Mouse (Mus musculus): Measurements from ENCODE around the gene Cstf1. TPM values are rescaled to one million over a fixed set of nuclear protein-coding genes. Genes with fewer than 3 reads are reported as not detected.

The Cstf1 gene
- polyA plus RNA-seq, 1 experiment: 52.1 TPM

DNA sequence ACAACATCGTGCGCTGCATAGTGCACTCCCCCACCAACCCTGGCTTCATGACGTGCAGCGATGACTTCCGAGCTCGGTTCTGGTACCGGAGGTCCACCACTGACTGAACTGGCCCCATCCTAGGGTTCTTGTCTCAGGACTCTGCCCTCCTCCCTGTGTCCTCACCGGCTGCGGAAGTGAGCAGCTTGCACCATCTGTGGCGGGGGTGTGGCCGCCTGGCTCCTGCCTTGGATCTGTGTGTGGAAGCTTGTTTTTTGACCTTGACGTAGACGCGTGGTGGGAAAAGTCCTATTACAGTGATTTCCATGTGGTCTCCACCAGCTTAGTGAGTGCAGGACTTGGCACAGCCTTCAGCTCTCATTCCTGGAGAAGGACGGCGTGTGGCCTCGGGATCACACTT lies 10.0 kb downstream of the Cstf1 start:
- Histone ChIP-seq H3K36me3 (ENCODE audit: control insufficient read depth, insufficient read depth, low read length, poor library complexity, severe bottlenecking) (peaks cover 51% of the 10 kb centered on the region), H3K4me1 (ENCODE audit: control insufficient read depth, insufficient read depth, low read length) (peaks cover 4% of the 10 kb centered on the region), H3K27me3 (ENCODE audit: control insufficient read depth, insufficient read depth, low read length, poor library complexity, severe bottlenecking) (no peaks in the 10 kb centered on the region), H3K9me3 (replicated peaks; ENCODE audit: control insufficient read depth, insufficient read depth, low read length, poor library complexity, severe bottlenecking) (no peaks in the 10 kb centered on the region), H3K27ac (ENCODE audit: insufficient read depth, low read length) (no peak overlapping the region), H3K9ac (ENCODE audit: low read depth, poor library complexity, severe bottlenecking) (no peak overlapping the region), H3K4me3 (ENCODE audit: low read depth, low read length) (no peak overlapping the region)
- TF ChIP-seq EP300 (IDR thresholded peaks at IDR 0.05; ENCODE audit: insufficient read depth, low read depth, low read length) (0 out of 2 replicates have a peak, but pooled peaks have one; percentile 33), CTCF (IDR thresholded peaks at IDR 0.05; ENCODE audit: low read depth, low read length) (no peak)

DNA sequence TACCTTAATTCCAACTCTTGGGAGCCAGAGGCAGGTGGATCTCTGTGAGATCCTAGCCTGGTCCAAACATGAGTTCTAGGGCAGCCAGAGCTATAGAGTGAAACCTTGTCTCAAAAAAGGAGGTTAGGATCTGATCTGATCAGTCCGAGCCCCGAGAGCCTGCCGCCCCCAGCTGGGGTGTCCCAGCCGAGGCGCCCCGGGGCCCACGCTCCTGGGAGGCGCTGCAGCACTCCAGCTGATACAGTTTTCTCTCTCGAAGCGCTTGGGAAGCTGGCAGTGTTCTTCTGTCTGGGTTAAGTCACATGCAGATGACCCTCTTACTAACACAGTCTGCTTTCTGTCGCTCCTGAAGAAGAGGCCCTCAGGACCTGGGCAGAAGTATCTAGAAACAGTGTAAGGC lies 10.9 kb downstream of the Cstf1 start:
- Histone ChIP-seq H3K4me1 (ENCODE audit: control insufficient read depth, insufficient read depth, low read length) (peaks cover 4% of the 10 kb centered on the region), H3K27ac (ENCODE audit: insufficient read depth, low read length) (no peak overlapping the region), H3K9ac (ENCODE audit: low read depth, poor library complexity, severe bottlenecking) (no peak overlapping the region), H3K27me3 (ENCODE audit: control insufficient read depth, insufficient read depth, low read length, poor library complexity, severe bottlenecking) (no peaks in the 10 kb centered on the region), H3K4me3 (ENCODE audit: low read depth, low read length) (no peak overlapping the region), H3K36me3 (ENCODE audit: control insufficient read depth, insufficient read depth, low read length, poor library complexity, severe bottlenecking) (peaks cover 42% of the 10 kb centered on the region), H3K9me3 (replicated peaks; ENCODE audit: control insufficient read depth, insufficient read depth, low read length, poor library complexity, severe bottlenecking) (no peaks in the 10 kb centered on the region)
- TF ChIP-seq POLR2A (IDR thresholded peaks at IDR 0.05; ENCODE audit: insufficient read depth, low read length): no peak
- TF ChIP-seq EP300 (IDR thresholded peaks at IDR 0.05; ENCODE audit: insufficient read depth, low read depth, low read length): no peak
- no peak for TF ChIP-seq CTCF (IDR thresholded peaks at IDR 0.05; ENCODE audit: low read depth, low read length)

DNA sequence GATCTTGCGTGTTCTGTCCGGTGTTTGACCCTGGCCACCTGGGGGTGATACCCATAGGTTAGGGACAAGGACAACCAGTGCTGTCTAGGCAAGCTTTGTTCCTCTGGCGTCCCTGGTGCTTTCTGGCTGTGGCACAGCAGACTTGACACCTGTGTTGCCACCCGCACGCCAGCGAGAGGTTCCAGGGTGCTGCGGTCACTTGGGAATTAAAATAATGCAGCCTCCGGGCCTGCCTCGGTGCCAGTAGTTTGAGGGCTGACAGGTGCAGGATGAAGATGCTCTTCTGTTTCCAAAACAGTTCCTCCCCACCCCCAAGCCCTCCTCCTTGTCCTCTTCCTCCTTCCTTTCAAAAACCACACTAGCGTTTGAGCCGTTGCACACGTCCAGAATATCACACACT lies 11.4 kb downstream of the Cstf1 start:
- TF ChIP-seq POLR2A (IDR thresholded peaks at IDR 0.05; ENCODE audit: insufficient read depth, low read length) (no peak), CTCF (IDR thresholded peaks at IDR 0.05; ENCODE audit: low read depth, low read length) (no peak), EP300 (IDR thresholded peaks at IDR 0.05; ENCODE audit: insufficient read depth, low read depth, low read length) (no peak)
- Histone ChIP-seq H3K27ac (ENCODE audit: insufficient read depth, low read length) (no peak overlapping the region), H3K9ac (ENCODE audit: low read depth, poor library complexity, severe bottlenecking) (no peak overlapping the region), H3K27me3 (ENCODE audit: control insufficient read depth, insufficient read depth, low read length, poor library complexity, severe bottlenecking) (no peaks in the 10 kb centered on the region), H3K4me1 (ENCODE audit: control insufficient read depth, insufficient read depth, low read length) (peaks cover 4% of the 10 kb centered on the region), H3K36me3 (ENCODE audit: control insufficient read depth, insufficient read depth, low read length, poor library complexity, severe bottlenecking) (peaks cover 37% of the 10 kb centered on the region), H3K4me3 (ENCODE audit: low read depth, low read length) (no peak overlapping the region), H3K9me3 (replicated peaks; ENCODE audit: control insufficient read depth, insufficient read depth, low read length, poor library complexity, severe bottlenecking) (no peaks in the 10 kb centered on the region)

DNA sequence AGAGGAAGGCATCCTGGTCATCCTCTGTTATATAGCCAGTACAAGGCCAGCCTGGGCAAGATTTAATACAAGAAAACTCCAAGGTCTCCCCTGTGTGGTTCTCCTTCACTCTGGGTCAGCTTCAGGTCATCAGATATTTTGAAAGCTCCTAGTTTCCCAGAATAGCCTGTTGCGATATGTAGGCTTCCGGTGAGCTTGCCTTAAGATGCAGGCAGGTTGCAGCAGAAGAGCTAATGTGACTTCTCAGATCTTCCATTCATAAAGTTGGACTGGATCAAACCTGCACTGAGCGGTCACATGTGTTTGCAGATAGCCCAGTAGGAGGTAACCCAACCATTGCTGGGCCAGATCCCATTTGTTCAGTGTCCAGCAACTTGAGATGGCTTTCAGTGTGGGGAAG lies 14.2 kb downstream of the Cstf1 start:
- H3K4me3 ChIP-seq (ENCODE audit: low read depth, low read length): no peak overlapping the region
- no peaks in the 10 kb centered on the region for H3K27me3 ChIP-seq (ENCODE audit: control insufficient read depth, insufficient read depth, low read length, poor library complexity, severe bottlenecking)

DNA sequence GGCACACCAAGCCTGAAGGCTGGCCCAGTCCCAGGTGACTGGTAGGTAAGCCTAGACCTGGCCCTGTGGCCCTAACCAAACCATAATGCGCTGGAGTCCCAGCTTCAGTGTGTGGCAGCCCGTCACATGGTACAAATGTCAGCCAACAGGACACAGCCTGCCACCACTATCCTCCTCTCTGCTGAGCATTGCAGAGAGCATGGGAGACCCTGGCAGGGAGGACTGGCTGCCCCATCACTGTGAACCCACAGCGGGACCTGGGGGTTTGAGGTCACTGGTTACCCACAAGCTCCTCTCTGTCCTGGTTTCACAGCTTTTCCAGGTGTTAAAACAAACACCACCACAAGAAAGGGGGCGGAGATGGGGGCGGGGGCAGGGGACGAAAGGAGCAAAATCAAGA lies 19.9 kb downstream of the Cstf1 start:
- no peaks in the 10 kb centered on the region for H3K36me3 ChIP-seq (ENCODE audit: control insufficient read depth, insufficient read depth, low read length, poor library complexity, severe bottlenecking)
- H3K4me1 ChIP-seq (ENCODE audit: control insufficient read depth, insufficient read depth, low read length): no peaks in the 10 kb centered on the region
- no peaks in the 10 kb centered on the region for H3K9me3 ChIP-seq (replicated peaks; ENCODE audit: control insufficient read depth, insufficient read depth, low read length, poor library complexity, severe bottlenecking)
- H3K27me3 ChIP-seq (ENCODE audit: control insufficient read depth, insufficient read depth, low read length, poor library complexity, severe bottlenecking): no peaks in the 10 kb centered on the region
- H3K9ac ChIP-seq (ENCODE audit: low read depth, poor library complexity, severe bottlenecking): no peak overlapping the region
- no peak overlapping the region for H3K27ac ChIP-seq (ENCODE audit: insufficient read depth, low read length)
- H3K4me3 ChIP-seq (ENCODE audit: low read depth, low read length): no peak overlapping the region
- TF ChIP-seq POLR2A (IDR thresholded peaks at IDR 0.05; ENCODE audit: insufficient read depth, low read length) (no peak), EP300 (IDR thresholded peaks at IDR 0.05; ENCODE audit: insufficient read depth, low read depth, low read length) (no peak), CTCF (IDR thresholded peaks at IDR 0.05; ENCODE audit: low read depth, low read length) (no peak)

More for the DNA sequence above, 14.2 kb downstream of the Cstf1 start:
- Histone ChIP-seq H3K4me1 (ENCODE audit: control insufficient read depth, insufficient read depth, low read length) (no peaks in the 10 kb centered on the region), H3K9me3 (replicated peaks; ENCODE audit: control insufficient read depth, insufficient read depth, low read length, poor library complexity, severe bottlenecking) (no peaks in the 10 kb centered on the region), H3K9ac (ENCODE audit: low read depth, poor library complexity, severe bottlenecking) (no peak overlapping the region), H3K27ac (ENCODE audit: insufficient read depth, low read length) (no peak overlapping the region), H3K36me3 (ENCODE audit: control insufficient read depth, insufficient read depth, low read length, poor library complexity, severe bottlenecking) (peaks cover 13% of the 10 kb centered on the region)
- TF ChIP-seq EP300 (IDR thresholded peaks at IDR 0.05; ENCODE audit: insufficient read depth, low read depth, low read length) (no peak), CTCF (IDR thresholded peaks at IDR 0.05; ENCODE audit: low read depth, low read length) (no peak), POLR2A (IDR thresholded peaks at IDR 0.05; ENCODE audit: insufficient read depth, low read length) (no peak)

DNA sequence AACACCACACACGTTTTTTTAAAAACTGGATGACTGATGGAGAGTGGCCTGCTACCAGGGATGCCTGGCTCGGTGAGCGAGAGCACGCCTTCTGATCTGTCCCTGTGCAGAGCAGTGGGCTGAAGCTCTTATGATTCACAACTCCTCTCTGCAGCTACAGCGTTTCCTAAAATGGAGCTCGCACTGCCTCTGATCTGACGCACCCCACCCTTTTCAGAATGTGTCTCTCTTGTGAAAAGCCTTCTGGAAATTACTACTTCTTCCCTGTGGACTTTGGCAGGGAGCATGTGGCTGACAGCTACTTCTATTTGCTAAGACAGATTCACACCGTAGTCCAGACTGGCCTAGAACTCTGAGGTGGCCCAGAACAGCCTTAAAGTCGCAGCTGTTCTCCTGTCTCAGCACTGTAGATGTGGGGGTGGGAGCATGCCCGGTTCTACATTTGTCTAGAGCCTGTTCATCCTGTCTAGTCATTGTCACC lies 21.6 kb downstream of the Cstf1 start:
- H3K4me1 ChIP-seq (ENCODE audit: control insufficient read depth, insufficient read depth, low read length): peaks cover 1% of the 10 kb centered on the region
- H3K9ac ChIP-seq (ENCODE audit: low read depth, poor library complexity, severe bottlenecking): no peak overlapping the region
- no peak for TF ChIP-seq POLR2A (IDR thresholded peaks at IDR 0.05; ENCODE audit: insufficient read depth, low read length)
- TF ChIP-seq EP300 (IDR thresholded peaks at IDR 0.05; ENCODE audit: insufficient read depth, low read depth, low read length): no peak
- H3K27me3 ChIP-seq (ENCODE audit: control insufficient read depth, insufficient read depth, low read length, poor library complexity, severe bottlenecking): no peaks in the 10 kb centered on the region
- H3K36me3 ChIP-seq (ENCODE audit: control insufficient read depth, insufficient read depth, low read length, poor library complexity, severe bottlenecking): no peaks in the 10 kb centered on the region
- H3K4me3 ChIP-seq (ENCODE audit: low read depth, low read length): no peak overlapping the region
- H3K9me3 ChIP-seq (replicated peaks; ENCODE audit: control insufficient read depth, insufficient read depth, low read length, poor library complexity, severe bottlenecking): no peaks in the 10 kb centered on the region
- H3K27ac ChIP-seq (ENCODE audit: insufficient read depth, low read length): no peak overlapping the region

All from ES-Bruce4 (cell line).